Mouse (Mus musculus) lung, adult 2 months (tissue): ENCODE data around the gene Sh2d5.

Experiments
- CTCF ChIP-seq: fragments of 200-500 bp; IDR thresholded peaks from 2 replicates; pipeline ENCODE4 v1.5.1; 2011; ENCODE audit warnings: mild to moderate bottlenecking, low read length, control low read depth; ENCODE audit not compliant: insufficient read depth
- POLR2A ChIP-seq: fragments of 200-500 bp; IDR thresholded peaks from 2 replicates; pipeline ENCODE4 v1.6.1; 2011; ENCODE audit warnings: low read depth, mild to moderate bottlenecking, control low read depth, low read length, borderline replicate concordance; ENCODE audit errors: extremely low read depth

DNA sequence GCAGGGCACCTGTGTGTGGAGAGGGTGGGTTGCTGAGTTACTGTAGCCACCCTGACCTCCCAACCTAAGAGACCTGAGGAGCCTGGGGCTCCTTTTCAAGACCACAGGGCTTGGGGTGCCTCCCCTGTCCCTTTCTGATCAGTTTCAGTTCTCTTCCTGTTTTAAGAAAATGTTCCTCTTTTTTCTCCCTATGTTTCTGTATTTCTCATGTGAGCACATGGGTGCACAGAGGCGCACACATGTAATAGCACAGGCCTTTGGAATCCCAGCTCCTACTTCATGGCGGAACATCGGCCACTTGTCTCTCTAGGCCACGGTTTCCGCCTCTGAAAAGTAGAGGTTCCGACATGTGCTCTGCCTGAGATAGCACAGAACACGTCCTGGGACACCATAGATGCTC, 38.5 kb downstream of the Sh2d5 start:
- TF ChIP-seq CTCF (no peak), POLR2A (no peak)
